Mouse (Mus musculus) C2C12 (cell line): ENCODE results near the gene Nt5dc1. TPM values are rescaled to one million over a fixed set of nuclear protein-coding genes. Genes with fewer than 3 reads are reported as not detected.

ENCODE experiments used
- H3K27me3 ChIP-seq: one replicate; pipeline ENCODE4 v1.6.1; 2011; ENCODE audit not compliant: control insufficient read depth, insufficient read depth, insufficient read length
- H3K36me3 ChIP-seq: one replicate; pipeline ENCODE4 v1.6.1; 2011; ENCODE audit not compliant: control insufficient read depth, insufficient read depth
- H3K4me3 ChIP-seq: one replicate; pipeline ENCODE4 v1.5.1; 2011; ENCODE audit warnings: mild to moderate bottlenecking, control low read depth; ENCODE audit not compliant: poor library complexity, insufficient read depth, severe bottlenecking
- H3K79me2 ChIP-seq: one replicate; pipeline ENCODE4 v1.6.1; 2011; ENCODE audit not compliant: control insufficient read depth, insufficient read depth
- H3K79me3 ChIP-seq: one replicate; pipeline ENCODE4 v1.6.1; 2011; ENCODE audit warnings: low read depth, control low read depth
- H3ac ChIP-seq: one replicate; pipeline ENCODE3; 2011; ENCODE audit warnings: low read depth; ENCODE audit not compliant: control insufficient read depth, insufficient read length
- CEBPB ChIP-seq: IDR thresholded peaks from one replicate; pipeline ENCODE4 v1.6.1; 2011; ENCODE audit warnings: low read depth, mild to moderate bottlenecking, control low read depth, moderate library complexity
- CTCF ChIP-seq: IDR thresholded peaks from one replicate; pipeline ENCODE4 v1.5.1; 2011; ENCODE audit not compliant: control insufficient read depth, insufficient read depth, insufficient read length
- FOSL1 ChIP-seq: IDR thresholded peaks from one replicate; pipeline ENCODE4 v1.8.0; 2011; ENCODE audit warnings: mild to moderate bottlenecking, low read length; ENCODE audit not compliant: poor library complexity, insufficient read depth, severe bottlenecking
- MAX ChIP-seq: IDR thresholded peaks from one replicate; pipeline ENCODE4 v1.6.1; 2011; ENCODE audit warnings: mild to moderate bottlenecking, control low read depth
- MYOD1 ChIP-seq: IDR thresholded peaks from one replicate; pipeline ENCODE4 v1.6.1; 2011; ENCODE audit warnings: low read depth; ENCODE audit not compliant: control insufficient read depth, insufficient read length
- MYOG ChIP-seq: IDR thresholded peaks from one replicate; pipeline ENCODE4 v1.6.1; 2011; ENCODE audit not compliant: control insufficient read depth, insufficient read length; ENCODE audit errors: extremely low read depth
- USF1 ChIP-seq: IDR thresholded peaks from one replicate; pipeline ENCODE4 v1.6.1; 2011; ENCODE audit warnings: low read depth, mild to moderate bottlenecking, control low read depth, moderate library complexity
- polyA plus RNA-seq: library from polyadenylated mRNA; unstranded; fragments of >200 nt; fragmentation: generic; extraction: Trizol; gene quantifications from one replicate; pipeline ENCODE4 v1.2.1, GENCODE M21; 2012; ENCODE audit warnings: missing spikeins

The Nt5dc1 gene
- polyA plus RNA-seq, 1 experiment = 2.9 TPM

DNA sequence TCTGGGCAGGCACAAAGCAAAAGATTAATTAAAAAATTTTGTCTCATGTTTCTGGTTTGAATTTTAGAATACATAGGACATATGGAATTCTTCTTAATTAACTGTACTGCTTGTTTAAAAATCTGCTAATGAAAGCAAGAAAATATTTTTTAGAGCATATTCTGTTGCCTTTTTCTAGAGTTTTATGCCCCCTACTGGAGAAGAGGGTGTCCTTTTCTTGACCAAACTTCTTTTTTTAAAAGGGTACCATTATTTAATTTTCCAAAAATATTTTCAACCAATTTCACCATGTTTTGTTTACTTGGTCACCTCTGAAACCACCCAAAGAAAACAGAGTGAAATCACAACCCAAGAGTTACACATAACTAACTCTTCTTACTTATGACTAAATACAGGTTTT is 19.1 kb downstream of the Nt5dc1 start:
- Histone ChIP-seq H3ac (no peak overlapping the region), H3K36me3 (peaks cover 15% of the 10 kb centered on the region), H3K79me3 (no peaks in the 10 kb centered on the region), H3K4me3 (no peak overlapping the region), H3K79me2 (no peaks in the 10 kb centered on the region), H3K27me3 (no peaks in the 10 kb centered on the region)
- TF ChIP-seq MYOD1 (no peak), MYOG (no peak), USF1 (no peak)

DNA sequence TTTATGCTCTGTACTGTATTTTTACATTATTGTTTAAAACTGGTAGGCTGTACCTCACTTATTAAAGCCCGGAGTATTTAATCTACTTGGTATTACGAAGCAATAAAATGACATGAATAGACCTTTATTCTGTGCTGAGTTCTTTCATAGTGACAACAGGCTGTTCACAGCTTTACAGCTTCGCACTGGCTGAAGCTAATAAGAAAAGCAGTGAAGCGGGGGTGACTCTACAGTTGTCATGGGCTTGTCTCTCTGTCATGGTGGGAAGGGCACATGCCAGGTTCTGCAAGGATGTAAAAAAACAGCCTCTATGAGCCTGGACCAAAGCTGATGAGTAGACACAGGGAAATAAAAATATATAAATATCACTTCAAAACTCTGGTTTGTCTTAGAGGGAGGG is 21.4 kb downstream of the Nt5dc1 start:
- H3K27me3 ChIP-seq = no peaks in the 10 kb centered on the region
- H3K79me2 ChIP-seq = no peaks in the 10 kb centered on the region
- peaks cover 9% of the 10 kb centered on the region for H3K36me3 ChIP-seq
- no peak for TF ChIP-seq FOSL1
- TF ChIP-seq MYOG = no peak
- no peak for TF ChIP-seq CEBPB
- TF ChIP-seq MYOD1 = no peak
- no peak for TF ChIP-seq MAX
- TF ChIP-seq USF1 = no peak
- no peak for TF ChIP-seq CTCF
- H3K79me3 ChIP-seq = no peaks in the 10 kb centered on the region
- no peak overlapping the region for H3K4me3 ChIP-seq
- no peak overlapping the region for H3ac ChIP-seq

DNA sequence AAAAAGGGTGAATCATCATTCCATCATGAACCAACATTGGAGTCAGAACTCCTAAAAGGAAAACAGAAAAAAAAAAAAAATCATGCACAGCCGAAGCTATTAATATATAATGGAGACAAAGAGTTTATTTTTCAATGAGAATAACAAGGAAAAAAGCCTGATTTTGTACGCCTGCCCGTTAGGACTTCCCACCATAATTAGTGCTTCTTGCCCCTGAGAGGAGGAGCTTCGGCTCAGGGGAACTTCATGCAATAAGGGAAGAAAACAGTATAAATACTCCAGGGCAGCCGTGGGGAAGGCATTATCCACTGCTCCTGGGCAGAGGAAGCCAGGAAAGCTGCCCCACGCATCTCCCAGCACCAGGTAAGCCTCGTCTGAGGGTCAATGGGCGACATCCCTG is 28.7 kb downstream of the Nt5dc1 start, which contains the start of gene Col10a1:
Gene Col10a1 (plus strand): TSS at position 301 of the 400 bp plus-strand sequence.
- no peak for TF ChIP-seq CTCF
- no peak for TF ChIP-seq MAX
- TF ChIP-seq FOSL1 = no peak
- no peak for TF ChIP-seq MYOG
- TF ChIP-seq USF1 = no peak
- Histone ChIP-seq H3K79me2 (no peaks in the 10 kb centered on the region), H3K4me3 (no peak within 1 kb of the TSS), H3K27me3 (no peaks in the 10 kb centered on the region), H3K79me3 (no peaks in the 10 kb centered on the region), H3K36me3 (no peaks in the 10 kb centered on the region), H3ac (no peak within 1 kb of the TSS)

DNA sequence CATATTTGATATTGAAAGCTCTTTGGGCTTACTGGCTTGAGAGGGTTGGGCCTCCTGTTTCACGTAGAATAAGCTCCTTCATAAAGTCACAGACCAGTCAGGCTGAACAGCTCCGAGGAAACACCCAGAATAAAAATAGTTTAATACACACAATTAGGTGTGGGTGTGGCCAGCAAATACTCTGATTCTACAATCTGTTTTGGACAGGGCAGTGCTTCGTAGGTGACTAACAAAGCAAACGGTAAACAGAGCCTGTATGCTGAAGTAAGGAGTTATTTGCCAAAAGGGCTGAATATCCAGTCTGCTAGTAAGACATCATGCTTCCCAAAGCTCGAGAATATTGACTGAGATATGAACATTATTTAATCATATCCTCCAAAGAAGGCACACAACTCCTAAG is 32.7 kb downstream of the Nt5dc1 start:
- Histone ChIP-seq H3ac (no peak overlapping the region), H3K4me3 (no peak overlapping the region), H3K79me3 (no peaks in the 10 kb centered on the region), H3K36me3 (no peaks in the 10 kb centered on the region), H3K27me3 (no peaks in the 10 kb centered on the region), H3K79me2 (no peaks in the 10 kb centered on the region)
- TF ChIP-seq MAX (no peak), MYOG (no peak), MYOD1 (no peak), CEBPB (no peak), FOSL1 (no peak), USF1 (no peak), CTCF (no peak)

DNA sequence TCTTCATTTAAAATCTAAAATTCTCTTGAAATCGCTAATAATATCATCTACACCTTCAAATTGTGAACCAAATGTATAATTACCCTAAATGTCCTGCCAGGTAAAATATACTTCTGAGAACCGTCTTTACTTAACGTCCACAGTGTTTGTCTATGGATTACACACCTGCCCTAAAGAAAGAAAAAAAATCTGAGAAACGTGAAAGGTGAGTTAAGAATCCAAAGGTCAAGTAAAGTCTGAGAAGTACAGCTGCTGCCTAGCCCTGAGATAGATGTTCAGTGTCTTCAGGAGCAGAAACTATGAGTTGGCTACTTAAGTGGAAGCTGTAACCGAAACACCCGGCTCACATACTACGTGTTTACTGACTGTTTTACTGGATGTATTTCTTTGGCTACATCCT is 45.0 kb downstream of the Nt5dc1 start:
- no peaks in the 10 kb centered on the region for H3K79me2 ChIP-seq
- H3K79me3 ChIP-seq = no peaks in the 10 kb centered on the region
- H3K27me3 ChIP-seq = no peaks in the 10 kb centered on the region
- no peak for TF ChIP-seq MYOG
- TF ChIP-seq CTCF = no peak
- TF ChIP-seq MYOD1 = no peak
- TF ChIP-seq CEBPB = no peak
- no peak for TF ChIP-seq FOSL1
- TF ChIP-seq MAX = no peak
- TF ChIP-seq USF1 = no peak
- H3K36me3 ChIP-seq = no peaks in the 10 kb centered on the region
- H3ac ChIP-seq = no peak overlapping the region
- no peak overlapping the region for H3K4me3 ChIP-seq

DNA sequence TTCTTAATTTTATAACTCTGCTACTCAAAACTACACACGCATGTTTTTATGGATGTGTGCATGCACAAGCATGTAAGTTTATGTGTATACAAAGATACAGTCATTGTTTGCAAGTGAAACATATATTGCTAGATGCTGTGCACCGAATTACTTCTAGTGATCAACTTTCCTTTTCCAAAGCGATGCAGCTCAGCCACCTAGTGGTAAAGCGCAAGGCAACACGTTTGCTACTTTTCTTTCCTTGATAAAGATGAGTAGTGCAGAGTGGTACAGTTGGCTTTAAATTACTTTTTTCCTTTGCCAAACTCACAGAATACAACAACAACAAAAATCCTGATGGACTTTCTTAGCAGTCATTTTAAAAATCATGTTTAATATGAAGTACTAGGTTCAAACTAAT is 50.2 kb downstream of the Nt5dc1 start:
- no peak for TF ChIP-seq MAX
- TF ChIP-seq USF1 = no peak
- TF ChIP-seq FOSL1 = no peak
- TF ChIP-seq CEBPB = no peak
- no peak for TF ChIP-seq MYOG
- TF ChIP-seq MYOD1 = no peak
- TF ChIP-seq CTCF = peak; percentile 2
- Histone ChIP-seq H3K36me3 (no peaks in the 10 kb centered on the region), H3K27me3 (no peaks in the 10 kb centered on the region), H3K79me2 (no peaks in the 10 kb centered on the region), H3K4me3 (no peak overlapping the region), H3ac (no peak overlapping the region), H3K79me3 (no peaks in the 10 kb centered on the region)
